Mouse (Mus musculus) gastrocnemius, postnatal 14 days (tissue): Measurements from ENCODE around the gene Rab23. TPM values are rescaled to one million over a fixed set of nuclear protein-coding genes. Genes with fewer than 3 reads are reported as not detected.
A peak's percentile ranks its signal among the peaks of the same experiment; 100 is the strongest.

Experiments used
- DNase-seq: peaks from one replicate; pipeline ENCODE4 v3.0.0; 2021; ENCODE audit warnings: mixed read lengths
- intact Hi-C: fragments of 180-260 bp; cut with DNase I; formaldehyde crosslinking; loops from one replicate; pipeline ENCODE4 v1.15.1; 2025; ENCODE audit warnings: low total_unique reads
- long read RNA-seq, 2 experiments: library from polyadenylated mRNA; stranded (forward); transcript quantifications; one replicate each; pipeline ENCODE4 v2.0.0; 2021
- total RNA-seq, 2 experiments: library from RNA; stranded (reverse); gene quantifications; 2 replicates each; pipeline ENCODE4 v1.2.3; 2021

Rab23 gene
- 1 to 10 TPM; 6.5 to 7.0 TPM for total RNA-seq
- long read RNA-seq, experiment 1, full-length matches to known transcripts, result 4 of 5 reads
- long read RNA-seq, experiment 1, partial matches to known transcripts, result 1 of 5 reads
- long read RNA-seq, experiment 1, other reads (novel, unspliced or antisense), result 0 of 5 reads
- long read RNA-seq, experiment 2, full-length matches to known transcripts, result 3 of 4 reads
- long read RNA-seq, experiment 2, partial matches to known transcripts, result 1 of 4 reads
- long read RNA-seq, experiment 2, other reads (novel, unspliced or antisense), result 0 of 4 reads

DNA sequence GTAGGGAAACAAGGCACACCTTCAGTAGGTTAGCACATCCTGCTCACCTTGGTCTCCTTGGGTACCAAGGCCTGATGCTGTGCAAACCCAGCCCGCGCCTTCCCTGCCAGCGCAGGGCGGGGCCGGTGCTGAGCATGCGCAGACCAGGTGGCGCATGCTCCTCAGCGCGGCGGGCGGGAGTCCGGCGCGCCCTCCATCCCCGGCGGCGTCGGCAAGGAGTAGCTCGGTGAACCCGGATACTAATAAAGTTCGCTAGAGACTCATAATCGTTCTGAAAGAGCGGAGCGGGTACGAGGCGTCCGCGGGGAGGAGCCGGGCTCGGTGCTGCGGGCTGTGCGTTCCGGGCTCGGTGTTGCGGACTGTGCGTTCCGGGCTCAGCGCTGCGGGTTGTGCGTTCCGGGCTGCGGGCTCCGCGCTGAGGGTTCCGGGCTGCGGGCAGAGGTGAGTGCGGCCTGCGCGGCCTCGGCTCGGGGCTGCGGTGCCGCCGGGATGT, at the start of gene Rab23:
Rab23 (plus strand) TSS at position 155 of the 493 bp plus-strand sequence.
- intact Hi-C loops, result no loop called here

DNA sequence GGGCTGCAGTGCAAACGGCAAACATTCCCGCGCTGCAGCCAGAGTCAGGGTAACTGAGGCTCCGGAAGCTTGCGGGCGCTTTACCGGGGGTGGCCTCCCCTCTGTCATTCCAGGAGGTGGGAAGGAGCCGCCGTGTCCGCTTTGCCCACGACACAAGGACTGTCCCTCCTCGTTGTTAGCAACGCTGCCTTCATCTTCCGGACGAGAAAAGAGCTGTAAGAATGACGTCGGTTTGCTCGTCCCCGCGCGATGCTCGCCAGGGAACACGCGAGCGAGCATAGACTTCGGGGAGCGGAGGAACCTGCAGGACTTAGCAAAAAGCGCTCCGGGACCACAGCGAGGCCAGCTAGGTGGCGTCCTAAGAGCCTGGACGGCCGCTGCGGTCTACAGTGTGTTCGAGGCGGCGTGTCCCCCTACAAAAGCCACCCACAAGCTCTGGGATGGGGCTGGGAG, 49.5 kb upstream of the Rab23 start:
- peak; percentile 54 for DNase-seq
- intact Hi-C loops, result no loop called here

More for the DNA sequence above, at the start of gene Rab23:
- DNase-seq, result peak; percentile 76

DNA sequence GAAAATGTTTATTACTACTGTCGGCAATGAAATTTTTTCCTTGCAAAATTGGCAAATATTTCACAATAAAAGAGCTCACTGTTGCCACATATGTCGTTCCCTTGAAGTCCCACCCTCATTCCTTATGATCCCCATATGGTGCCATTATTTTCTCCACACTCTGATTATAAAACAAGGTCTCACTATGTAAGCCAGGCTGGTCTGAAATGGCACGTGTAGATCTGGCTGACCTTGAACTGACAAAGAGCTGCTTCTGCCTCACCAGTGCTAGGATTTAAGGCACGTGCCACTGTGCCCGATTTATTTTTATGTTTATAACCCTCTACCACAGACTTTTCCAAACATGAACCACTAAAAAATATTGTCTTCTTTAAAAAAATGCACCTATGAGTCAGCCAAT, 48.2 kb upstream of the Rab23 start:
- DNase-seq, result no peak
- intact Hi-C loops, result no loop called here

DNA sequence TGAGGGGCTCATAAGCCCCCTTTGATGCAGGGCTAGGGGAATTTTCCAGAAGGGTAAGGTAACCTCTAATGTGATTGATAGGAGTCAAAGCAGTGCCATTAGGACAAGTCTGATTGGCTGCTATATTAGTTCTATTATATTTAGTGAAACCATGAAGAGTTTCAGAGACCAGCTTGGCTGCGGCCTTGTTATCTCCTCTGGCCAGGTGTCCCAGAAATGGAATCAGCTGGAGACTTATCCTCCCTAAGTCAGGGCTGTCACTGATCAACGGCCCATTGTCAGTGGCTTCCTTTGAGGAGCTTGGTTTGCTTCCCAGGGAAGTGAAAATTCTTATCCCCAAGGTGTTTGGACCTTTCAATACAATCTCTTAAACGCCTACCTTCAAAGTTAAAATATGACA, 47.6 kb upstream of the Rab23 start:
- intact Hi-C loops, result no loop called here
- no peak for DNase-seq

DNA sequence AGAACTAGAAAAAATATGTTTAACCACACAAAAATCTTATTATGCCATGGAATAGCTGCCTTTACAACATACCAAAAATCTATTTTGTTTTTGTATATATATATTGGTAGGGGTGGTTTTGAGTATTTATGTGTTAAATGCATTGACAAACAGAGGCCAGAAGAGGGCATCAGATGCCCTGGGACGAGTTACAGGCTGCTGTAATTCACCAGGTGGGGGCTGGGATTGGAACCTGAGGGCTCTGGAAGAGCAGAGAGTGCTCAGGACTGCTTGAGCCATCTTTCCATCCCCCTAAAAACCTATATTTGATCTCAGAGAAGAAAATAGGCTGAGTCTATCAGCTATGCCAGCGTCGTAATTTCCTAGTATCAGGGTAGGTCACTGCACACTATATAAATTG, 47.2 kb upstream of the Rab23 start:
- intact Hi-C loops, result no loop called here
- DNase-seq, result peak; percentile 53

DNA sequence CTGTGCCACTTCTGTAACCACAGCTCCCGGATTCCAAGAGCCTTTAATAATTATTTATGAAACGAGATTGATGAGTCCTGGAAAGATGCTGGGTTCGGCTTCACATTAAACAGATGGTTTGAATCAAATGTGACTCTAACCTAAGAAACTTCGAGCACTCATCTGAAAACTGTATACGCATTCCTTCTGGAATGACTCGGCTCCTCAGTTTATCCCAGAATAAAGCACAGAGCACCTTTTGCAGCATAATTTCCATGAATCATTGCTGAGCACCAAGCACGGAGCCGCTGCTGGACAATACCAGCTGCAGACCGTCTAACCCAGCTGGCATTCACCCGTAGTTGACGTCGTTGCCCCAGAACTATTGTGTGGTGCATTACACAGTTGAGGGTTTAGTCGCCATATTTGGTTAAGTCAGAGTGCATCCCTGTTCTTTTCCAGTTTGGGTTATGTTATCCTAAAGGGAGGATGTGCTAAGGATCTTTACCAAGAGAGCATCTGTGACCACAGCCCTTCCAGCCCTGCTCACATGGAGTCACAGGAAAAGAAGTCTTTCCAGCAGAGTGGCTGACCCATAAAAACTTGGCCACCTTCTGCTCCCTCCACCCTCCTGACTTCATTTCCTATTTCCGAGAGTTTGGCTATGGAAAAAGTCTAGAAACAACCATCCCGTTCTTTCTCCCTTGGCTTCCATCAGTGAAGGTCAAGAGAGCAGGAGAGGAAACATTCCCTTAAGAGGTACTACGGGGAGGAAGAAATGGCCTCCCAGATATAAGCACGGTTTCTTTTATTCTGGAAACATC, 46.3 kb upstream of the Rab23 start:
- DNase-seq, result peak; percentile 11
- intact Hi-C loops, result no loop called here

DNA sequence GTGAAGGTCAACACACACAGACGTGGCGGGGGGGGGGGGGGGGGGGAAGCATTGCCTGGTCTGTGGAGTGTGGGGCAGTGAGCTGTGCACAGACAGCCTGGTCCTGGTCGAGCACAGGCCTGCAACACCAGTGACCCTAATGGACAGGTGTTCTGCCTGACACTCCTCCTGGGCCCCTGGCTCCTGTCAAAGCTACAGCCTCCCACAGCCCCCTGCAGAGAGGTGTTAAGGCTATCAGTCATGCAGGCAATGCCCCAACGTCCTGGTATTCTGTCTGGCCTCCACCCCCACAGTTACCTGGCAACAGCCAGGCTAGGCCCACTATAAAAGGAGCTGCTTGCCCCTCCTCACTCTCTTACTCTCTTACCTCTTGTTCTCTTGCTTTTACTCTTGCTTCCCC, 39.3 kb upstream of the Rab23 start:
- intact Hi-C loops, result loop anchor here (5.0 kb wide), 1 partner anchor 57 kb away; no protein-coding TSS in a partner anchor
- no peak for DNase-seq

DNA sequence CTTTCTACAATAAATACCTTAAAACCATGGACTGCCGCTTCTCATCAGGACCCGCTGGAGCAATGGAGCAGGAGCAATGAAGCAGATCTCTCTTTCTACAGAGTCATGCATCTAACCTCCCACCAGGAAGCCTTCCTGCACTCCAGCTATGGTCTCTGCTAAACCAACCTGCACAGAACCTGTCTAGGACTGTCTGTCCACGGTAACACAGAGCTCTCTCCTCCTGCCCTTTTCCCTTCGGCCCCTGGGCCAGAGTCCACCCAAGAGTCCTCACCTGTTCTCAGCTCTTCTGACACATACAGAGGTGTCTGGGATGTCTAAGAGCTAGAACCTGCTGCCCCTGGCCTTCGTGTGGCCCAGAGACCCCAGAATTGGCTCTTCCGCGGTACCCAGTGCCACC, 38.8 kb upstream of the Rab23 start:
- intact Hi-C loops, result loop anchor here (5.0 kb wide), 1 partner anchor 56 kb away; no protein-coding TSS in a partner anchor
- no peak for DNase-seq

DNA sequence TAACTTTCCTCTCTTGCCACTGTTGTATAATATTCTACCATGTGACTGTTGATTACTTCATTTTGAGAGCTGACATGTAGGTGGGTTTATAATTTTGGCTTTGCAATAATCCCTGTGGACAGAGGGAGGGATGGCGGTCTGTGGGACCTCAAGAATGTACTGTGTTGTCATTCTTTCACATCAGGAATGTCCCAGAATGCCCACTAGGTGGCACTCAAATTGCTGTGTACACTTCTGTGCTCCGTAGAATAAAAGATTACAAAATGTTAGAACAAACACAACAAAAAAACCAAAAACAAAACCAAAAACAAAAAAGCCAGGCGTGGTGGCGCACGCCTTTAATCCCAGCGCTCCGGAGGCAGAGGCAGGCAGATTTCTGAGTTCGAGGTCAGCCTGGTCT, 35.2 kb upstream of the Rab23 start:
- intact Hi-C loops, result loop anchor here (5.0 kb wide), 1 partner anchor 53 kb away; no protein-coding TSS in a partner anchor
- DNase-seq, result peak; percentile 11

DNA sequence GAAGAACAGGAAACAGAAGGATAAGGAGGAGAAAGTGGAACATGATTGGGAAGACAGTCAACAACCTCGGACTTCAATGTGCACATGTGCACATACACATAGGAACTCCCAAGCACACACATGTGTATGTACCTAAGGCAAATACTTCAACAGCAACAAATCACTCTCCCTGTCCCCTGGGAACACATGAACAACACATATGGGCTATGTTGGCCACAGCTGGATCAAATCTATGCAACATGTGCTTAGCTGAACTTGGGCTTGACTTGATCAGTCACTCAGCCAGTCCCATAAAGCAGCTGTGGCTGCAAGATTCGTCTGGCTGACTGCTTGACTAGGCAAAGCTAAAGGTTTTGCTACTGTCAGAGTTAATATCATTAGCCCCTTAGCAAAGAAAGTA, 30.9 kb upstream of the Rab23 start:
- no peak for DNase-seq
- intact Hi-C loops, result no loop called here

DNA sequence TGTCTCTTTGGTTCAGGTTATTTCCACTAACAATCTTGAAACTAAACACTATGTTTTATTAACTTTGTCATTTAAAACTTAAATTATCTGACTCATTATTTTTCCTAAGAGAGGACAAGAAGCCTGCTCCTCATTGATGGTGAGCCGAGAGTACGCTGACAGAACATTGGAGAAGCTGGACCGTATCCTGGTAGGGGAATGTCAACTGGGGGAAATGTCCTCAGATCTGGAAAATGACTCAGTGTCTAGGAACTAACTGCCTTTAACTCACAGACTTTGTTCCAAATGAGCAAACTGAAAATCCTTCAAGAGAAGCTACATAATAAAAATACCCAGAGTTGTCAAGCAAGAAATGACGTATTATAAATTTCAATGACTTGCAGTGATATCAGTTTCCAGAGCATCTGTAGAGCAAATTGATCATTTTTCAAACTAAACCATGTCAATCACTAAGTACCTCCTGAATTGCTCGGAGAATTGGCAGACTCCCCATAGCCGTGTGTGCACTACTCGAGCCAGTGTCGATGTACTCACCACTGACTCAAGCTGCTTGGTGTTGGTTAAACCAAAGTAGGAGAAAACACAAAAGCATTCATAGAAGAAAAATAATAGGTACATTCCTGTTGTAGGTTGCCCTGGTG, 30.1 kb upstream of the Rab23 start:
- intact Hi-C loops, result no loop called here
- peak; percentile 15 for DNase-seq

DNA sequence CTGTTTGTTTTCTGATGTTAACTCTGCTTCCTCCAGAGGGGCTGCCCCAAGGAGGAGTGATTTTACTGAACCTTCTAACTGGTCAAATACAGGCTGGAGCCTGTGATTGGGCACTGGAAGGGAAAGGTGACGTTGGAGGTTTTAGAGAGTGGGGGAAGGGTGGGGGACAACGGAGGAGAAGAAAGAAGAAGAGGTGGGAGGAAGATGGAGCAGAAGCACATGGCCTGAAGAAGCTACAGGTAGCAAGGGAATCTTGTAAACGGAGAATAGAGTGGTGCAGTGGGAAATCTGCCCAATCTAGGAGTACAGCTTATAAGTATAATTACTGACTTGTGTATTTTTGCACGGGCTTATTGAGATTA, 29.6 kb upstream of the Rab23 start:
- no peak for DNase-seq
- intact Hi-C loops, result no loop called here

DNA sequence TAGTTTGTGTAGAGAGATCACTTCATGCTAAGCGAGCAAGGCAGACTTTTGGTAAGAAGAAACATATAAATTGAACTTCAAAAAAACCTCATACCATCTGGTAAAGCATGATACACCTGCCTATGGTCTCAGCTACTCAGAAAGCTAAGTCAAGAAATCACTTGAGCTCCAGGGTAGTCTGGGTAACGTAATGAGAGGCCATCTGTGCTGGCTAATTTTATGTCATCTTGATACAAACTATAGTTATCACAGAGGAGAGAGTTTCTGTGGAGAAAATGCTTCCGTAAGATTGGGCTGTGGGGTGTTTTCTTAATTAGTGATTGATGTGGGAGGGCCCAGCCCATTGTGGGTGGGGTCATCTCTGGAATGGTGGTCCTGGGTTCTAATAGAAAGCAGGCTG, 25.8 kb upstream of the Rab23 start:
- DNase-seq, result no peak
- intact Hi-C loops, result no loop called here

DNA sequence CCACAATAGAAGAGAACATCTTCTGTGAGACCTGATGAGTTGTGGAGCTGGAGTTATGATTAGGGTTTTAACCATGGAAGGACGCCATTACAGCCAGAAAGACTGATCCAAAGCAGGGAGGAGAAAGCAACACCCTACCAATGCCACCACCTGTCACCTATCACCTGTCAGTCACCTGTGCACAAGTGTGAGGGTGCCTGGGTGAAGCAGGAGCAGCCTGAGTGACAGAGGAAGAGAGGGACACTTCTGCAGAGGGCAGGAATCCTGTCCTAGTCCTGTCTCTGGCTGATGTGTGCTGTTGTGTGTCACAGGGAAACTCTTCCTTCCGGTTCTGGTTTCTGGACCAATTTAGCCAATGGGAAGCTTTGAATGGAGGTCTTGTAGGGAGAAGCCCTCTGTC, 23.7 kb upstream of the Rab23 start:
- no peak for DNase-seq
- intact Hi-C loops, result no loop called here

DNA sequence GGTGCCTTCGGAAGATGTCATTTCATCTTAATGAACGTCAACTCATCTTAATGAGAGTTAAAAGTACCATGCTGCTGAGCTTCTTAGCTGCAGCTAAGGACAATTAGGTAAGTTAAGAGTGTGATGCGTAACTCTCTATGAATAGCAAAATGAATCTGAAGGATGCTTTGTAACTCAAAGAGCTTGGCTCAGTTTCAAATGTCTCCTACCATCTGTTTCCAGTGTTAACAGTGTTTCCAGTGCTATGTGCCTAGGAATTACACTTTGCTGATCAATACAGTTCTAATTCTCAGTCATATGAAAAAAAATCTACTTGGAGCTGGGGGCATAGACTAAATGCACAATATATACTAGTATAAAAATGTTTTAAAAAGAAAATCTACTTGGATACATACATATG, 18.4 kb upstream of the Rab23 start:
- DNase-seq, result no peak
- intact Hi-C loops, result no loop called here

DNA sequence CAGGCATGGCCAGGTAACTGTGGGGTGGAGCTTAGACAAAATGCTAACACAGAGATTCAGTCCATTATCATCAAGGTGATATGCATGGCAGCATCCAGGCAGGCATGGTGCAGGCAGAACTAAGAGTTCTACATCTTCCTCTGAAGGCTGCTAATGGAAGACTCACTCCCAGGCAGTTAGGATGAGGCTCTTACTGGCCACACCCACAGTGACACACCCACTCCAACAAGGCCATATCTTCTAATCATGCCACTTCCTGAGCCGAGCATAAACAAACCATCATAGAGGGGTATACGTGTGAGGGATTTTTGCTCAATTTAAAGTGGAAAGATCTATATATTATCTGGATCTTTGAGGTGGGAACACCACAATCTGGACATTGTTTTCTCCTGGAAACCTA, 10.1 kb upstream of the Rab23 start:
- intact Hi-C loops, result no loop called here
- DNase-seq, result no peak

DNA sequence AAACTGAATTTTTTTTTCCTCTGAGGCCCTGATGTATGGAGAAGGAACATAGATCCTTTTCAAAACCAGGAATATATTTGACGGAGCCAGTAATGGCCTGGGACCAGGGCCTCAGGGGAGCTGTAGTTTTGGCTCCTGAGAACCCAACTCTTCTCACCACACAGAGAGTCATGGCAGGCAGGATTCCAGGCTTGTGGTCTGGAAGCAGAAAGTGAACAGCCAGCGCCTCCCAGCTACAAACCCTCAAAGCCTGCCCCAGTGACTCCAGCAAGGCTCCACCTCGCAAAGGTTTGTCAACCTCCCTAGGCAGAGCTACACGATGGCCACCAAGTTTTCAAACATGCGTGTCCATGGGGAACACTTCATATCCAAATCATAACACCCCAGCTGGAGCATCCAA, 7.7 kb upstream of the Rab23 start:
- intact Hi-C loops, result no loop called here

DNA sequence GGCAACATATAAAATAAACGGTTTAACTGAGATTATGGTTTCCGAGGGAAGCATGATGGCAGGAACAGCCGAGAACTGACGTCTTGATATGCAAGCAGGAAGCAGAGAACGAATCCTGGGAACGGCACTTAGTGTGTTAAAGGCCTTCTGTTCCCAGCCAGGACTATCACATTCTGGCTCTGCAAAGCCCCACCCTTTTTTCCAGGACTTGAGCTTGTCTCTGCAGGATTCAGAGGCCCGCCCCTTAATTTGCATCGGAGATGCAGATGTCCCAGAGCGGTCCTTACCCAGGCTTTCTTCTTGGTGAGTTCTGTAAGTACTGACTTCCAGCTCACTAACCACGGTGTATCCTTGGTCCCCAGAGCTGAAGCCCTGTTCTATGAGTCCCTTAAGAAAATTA, 4.9 kb upstream of the Rab23 start:
- DNase-seq, result no peak
- intact Hi-C loops, result no loop called here

More for the DNA sequence above, 7.7 kb upstream of the Rab23 start:
- no peak for DNase-seq

DNA sequence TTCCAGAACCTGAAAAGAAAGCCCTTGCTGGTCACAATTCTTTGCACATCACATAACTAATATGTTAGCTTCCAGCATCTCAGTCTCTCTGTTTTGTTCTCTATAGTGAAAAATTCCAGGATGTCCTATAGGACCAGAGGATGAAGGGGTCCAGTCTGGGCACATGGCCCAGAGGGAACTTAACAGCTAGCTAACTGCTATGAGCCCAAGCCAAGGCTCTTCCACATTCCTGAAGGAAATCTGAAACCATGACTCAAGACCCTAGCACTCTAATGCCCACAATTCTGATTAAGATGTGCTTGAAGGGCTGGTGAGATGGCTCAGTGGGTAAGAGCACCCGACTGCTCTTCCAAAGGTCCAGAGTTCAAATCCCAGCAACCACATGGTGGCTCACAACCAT, 2.1 kb upstream of the Rab23 start:
- DNase-seq, result no peak
- intact Hi-C loops, result no loop called here

DNA sequence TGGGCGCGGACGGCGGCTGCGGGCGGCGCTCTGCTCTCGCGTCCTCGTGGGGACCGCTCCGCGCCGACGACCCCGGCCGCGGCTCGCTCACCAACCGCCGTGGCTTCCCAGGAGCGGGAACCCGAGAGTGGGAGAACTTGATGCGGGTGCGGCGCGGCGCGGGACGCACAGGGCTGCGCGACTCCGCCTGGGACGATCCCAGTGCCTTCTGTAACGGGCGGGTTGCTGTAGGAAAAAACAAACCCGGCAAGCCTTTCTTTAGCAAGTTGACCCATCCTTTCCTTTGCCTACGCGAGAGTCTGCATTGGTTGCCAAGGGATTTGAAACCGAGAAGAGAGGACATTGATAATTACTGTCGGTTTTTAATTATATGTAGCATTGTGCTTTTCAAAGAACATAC, 544 bp downstream of the Rab23 start:
- intact Hi-C loops, result no loop called here
- DNase-seq, result no peak
